Mouse (Mus musculus) thymus, postnatal 36 days (tissue): ENCODE measurements around the gene Chd2.

Source experiments
- DNase-seq, 2 experiments: peaks; one replicate each; pipeline ENCODE4 v3.0.0; 2022; ENCODE audit warnings: mixed read lengths in 2 of 2

Gene Chd2

DNA sequence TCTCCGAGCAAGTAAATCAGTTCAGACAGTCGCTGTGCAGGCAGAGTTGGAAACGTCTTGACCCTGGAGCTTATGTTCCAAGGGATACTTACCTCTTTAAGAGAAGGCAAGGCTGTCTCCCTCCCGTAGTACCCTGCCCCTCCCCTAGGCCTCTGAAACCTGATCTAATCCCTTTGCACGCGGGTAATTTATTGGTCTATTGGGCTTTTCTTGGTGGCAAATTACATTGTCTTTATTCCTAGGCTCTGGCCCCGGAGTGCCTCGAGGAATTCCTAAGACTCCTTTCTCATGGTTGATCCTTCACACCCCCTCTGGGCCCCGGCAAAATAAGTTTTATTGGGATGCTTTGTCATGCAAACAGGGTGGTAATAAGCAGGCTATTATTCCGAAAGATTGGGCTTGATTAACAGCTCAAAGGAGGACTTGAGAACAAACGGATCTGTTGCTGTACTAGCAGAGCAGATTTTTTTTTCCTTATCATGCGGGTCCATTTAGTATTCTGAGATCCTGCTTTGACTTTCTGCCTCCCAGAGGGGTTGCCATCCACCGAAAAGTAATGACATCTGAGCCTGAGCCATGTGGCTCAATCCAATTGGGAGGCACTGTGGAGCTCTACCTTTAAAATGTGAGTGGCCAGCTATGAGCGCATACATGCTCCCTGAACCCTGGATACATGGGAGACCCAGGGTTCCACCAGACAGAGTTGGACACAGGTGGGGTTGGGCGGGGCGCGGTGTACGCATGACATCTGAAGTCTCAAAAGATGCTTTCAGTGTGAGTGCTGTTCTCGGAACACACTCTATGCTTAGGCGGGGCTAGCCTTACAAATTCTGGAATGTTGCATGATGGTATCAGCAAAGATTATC is 141.3 kb downstream of the Chd2 start:
- DNase-seq, result no peak

DNA sequence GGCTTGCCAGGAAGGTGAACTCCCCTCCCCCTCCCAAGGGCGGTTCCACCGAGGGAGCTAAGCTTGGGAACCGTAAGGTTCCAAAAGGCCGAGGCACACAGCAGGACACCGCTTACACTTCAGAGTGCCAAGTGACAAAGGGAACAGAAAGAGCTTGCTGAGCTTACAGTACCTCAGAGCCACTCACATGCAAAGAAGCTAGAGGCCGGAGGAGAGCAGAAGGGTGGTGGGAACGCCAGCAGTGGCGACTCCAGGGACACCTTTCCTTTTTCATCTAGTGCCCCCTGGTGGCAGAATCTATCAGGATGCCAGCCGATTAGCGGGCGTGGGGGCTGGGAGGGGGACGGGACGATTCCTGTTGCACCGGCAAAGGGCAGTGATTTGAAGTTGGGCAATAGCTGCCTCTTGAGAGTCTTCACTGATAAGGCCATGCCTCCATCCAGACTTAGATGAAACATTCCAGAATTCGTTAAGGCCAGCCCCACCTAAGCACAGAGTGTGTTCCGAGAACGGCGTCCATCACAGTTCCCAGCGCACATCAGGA is 142.1 kb downstream of the Chd2 start:
- DNase-seq, result peak in 1 of 2 experiments; percentile 39

DNA sequence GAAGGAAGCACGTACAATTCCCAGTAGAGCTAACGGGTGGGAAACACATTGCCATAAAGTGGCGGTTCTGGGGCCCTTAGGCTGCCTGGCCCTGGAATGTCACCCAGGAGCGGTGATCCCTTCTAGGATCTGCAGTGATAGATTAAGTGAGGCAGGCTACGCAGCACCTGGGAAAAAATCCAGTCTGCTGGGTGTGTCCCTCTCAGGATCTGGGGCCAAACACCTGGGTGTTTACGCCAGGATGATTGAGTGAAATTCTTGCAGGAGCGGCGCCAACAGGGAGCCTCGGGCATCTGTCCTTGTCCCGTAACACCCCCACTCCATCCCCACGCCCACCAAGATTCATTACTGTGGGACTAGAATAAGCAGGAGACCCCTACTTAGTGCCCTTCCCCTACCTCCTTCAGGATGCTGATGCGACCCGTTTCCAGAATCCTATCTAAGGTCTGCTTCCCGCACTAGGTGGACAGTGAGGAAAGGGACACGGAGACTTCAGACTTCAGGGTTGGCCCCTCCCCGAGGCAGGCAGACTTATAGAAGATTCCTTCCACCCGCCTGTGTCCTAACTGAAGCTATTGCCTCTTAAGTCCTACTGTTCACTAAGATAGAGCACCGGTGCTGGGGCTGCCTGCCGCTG is 142.7 kb downstream of the Chd2 start:
- DNase-seq, result no peak

DNA sequence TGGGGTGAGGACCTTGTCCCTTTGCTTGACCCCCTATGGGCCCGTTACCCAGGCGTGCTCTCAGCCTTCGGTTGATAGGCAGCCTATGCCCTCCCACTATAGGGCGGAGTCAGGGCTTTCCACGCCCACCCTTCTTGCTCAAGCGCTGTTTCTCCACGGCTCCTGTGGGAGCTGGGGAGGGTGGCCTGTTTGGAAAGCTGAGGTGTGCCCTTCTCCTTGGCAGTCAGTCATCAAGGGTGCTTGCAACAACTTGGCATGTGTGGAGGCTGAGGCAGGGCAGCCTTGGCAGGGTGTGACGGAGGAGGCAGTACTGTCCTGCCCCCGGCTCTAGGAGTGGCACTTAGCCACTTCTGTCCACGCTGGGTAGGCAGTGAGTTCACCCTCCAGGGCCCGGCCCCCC is 143.3 kb downstream of the Chd2 start:
- DNase-seq, result peak; percentile 23 to 29

DNA sequence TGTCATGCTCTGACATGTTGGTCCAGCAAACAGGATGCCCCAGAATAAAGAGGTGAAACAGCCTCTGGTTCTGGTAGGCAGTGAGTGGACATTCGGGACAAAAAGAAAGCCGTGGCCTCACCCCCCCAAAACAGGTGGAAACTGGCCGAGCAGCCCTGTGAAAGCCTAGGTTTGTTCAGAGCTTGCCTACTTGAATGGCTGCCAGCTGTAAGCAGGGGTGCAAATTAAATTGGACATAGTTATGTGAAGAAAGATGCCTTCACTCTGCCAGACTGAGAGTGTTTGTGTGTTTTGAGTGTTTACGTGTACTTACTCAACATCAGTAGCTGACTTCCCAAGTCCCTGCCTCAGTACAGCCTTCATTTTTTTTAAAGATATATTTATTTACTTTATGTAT is 147.6 kb downstream of the Chd2 start:
- no peak for DNase-seq

DNA sequence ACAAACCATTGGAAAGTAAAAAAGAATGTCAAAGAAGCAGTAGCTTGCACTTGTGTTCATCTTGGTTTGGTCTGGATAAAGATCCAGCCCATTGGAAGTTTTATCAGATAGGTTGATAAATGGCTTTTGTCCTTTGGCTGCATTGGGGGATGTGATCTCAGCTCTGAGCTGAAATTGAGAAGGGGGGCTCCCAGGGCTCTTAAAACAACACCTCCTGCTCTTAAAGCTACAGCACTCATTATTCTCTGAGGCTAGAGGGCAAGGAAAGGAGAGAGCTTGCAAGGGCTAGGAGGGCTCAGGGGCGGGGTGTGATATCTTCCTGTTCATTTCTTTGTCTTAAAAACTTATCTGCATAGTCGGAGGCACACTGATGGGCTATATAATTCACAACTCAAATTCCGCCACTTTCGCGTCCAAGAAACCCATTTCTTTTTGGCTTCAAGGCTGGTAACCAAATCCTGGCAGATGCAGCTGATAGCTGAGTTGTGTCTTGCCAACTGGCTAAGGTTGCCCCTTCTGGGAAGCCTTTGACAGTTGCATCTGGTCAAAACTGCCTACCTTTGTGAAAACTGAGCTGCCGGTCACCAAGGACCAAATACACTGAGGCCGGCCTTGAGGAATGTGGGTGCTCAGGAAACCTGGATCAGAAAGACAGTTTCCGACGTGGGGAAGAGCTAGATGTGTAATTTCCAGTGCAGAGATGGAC is 148.2 kb downstream of the Chd2 start:
- DNase-seq, result no peak

DNA sequence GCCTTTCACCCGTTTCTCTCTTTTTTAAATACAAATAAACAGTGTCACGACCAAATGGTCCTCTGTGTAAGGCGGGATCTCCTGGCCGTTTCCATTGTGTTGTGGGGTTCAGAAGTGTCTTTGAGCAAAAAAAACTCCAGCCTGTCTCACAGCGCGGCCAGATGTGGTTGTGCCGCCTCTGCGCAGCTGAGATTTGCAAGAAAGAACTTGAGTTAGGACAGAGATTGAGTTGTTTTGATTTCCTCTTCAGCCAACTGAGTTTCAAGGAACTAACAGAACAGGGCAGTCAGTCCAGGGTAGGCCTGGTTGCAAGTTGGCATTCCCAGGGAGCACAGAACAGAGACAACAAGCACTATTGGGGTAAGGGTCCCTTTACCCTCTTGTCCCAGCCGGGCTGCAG is 149.3 kb downstream of the Chd2 start:
- no peak for DNase-seq

DNA sequence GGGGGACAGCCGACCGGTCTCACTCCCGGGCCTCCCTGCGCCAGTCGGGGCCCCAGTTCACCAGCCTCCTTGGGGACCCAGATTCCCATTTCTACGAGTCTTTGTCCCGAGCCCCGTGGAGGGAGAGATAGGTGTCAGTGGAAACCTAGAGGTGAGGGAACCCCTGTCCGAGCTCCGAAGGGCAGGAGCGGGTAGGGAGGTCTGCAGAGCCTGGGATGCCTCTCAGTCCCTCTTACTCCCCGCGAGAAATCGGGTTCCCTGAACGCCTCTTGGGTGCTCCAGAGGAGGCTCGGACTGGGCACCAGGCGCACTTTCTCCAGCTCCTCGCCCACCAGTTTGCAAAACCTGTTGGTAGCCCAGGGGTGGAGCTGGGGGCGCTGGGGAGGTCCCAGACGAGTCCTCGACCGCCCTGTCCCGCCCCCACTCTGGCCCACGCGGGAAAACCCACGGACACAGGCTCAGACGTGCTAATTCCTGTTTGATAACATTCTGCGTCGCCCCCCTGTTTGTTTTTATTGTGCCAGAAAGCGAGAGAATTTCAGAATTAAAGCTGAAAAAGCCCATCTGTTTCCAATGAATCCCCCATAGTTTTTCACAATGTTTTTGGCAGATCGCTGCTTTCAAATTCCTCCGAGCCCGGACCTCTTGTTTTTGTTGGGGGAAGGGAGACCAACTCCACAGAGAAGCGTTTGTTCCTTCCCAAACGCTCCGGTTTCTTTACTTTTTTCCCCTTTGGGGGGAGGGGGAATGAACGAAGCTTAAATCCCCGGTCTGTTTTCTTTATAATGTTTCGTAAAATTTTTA is 149.9 kb downstream of the Chd2 start:
- no peak for DNase-seq

DNA sequence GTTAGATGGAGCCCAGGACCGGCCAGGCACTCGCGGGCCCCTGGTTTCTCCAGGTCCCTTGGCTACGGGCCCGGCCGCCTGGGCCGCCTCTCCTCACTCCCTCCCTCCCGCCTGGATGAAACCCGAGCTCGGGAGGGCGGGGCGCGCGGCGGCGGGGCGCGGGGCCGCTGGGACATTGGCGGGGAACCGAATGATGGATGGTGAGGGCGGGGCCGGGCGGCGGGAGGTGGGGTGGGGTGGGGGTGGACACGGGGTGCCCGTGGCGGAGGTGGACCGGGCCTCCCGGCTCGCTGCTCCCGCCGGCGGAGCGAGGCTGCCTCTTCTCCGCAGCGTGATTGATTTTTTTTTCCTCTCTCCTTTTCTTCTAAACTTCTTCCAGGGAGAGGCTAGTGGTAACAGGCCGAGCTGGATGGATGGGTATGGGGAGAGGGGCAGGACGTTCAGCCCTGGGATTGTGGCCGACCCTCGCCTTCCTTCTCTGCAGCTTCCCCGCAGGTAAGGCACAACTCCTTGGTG is 150.6 kb downstream of the Chd2 start:
- no peak for DNase-seq

DNA sequence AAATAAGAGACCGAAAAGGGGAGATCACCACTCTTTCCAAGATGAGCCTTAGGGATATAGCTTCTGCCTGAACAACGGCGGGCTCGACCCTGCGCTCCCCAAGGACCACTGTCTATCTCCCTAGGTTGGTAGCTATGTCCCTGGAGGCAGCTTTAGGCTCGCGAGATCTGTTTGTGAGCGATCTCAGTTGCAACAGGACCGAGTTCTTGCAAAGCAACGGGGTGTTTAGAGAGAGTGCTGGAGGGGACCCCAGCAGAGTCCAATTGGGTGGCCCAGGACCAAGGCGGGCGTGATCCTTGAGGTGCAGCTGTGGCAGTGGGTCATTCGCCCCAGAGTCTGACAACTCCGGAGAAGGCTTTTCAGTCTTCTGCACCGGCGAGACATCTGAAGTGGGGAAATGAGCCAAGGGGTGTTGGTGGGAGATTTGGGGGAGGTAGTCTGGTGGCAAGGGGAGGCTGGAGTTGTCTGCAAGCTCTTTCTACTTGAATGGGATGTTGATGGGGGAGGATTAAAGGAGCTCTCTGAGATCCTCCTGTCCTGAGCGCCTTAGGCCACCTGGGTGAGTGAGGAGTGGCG is 151.1 kb downstream of the Chd2 start:
- DNase-seq, result no peak

DNA sequence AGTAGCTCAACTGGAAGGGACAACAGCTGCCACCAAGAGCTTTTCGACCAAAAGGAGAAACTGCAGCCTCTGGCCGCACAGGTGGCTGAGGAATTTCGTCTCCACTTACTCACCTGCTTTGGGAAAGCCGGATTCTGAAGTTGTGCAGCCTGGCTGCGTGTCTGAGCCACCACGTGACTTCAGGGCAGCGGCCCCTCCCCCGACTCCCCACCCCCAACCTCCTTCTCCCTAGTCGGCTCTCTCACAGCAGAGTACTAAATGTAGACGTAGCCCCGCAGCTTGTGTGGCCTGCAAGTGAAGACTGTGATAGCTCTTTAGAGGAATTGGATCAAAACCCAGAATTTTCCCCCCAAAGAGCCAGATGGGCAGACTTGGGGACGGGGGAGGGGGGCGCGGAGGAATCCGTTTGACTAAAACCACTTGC is 151.7 kb downstream of the Chd2 start:
- DNase-seq, result no peak

DNA sequence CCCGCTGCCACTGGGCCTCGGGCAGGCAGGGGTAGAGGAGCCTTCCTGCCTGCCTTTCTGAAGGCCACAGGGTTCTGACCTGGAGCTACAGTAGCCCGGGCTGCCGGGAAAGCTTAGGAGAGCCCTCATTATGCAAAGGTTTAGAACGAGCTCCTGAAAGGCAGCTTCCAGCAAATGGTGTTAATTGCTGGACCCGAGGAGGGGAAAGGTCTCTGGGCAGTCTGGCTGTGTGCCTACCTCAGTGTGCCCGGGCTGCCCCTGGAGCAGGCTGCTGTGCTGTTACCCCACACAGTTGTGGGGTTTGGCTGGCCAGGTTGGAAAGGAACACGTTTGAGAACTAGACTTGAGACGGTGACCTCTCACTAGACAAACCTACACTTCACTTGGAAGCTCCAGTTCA is 152.2 kb downstream of the Chd2 start:
- no peak for DNase-seq

DNA sequence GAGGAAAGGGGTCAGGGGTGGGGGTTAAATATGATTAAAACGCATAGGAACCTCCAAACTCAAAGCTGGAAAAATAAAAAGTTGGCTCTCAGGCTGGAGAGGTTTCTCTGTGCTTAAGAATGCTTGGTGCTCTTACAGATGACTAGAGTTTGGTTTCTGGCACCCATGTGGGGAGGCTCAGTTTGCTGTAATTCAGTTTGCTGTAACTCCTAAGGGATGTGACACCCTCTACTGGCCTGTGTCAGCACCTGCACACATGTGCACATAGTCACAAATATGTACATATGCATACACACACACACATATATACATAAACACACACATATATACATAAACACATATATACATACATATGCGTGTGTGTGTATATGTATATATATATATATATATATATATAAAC is 152.8 kb downstream of the Chd2 start:
- DNase-seq, result no peak

DNA sequence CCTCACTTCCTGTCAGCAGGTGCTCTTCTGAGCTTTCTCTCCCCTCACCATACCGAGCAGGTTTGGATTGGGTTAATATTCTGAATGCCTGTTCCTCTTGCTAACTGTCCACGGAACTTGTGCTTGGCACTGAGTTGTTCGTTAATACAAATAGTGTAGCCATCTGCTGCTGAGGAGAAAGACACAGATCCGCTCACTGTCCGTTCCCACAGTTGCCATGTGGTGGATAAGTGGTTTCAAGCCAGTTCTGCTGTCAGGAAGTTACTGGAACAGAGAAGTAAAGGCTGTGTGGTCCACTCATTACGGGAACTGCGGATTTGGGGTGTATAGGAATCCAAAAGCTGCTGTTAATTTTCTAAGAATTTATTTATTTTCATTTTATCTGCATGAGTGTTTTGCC is 158.8 kb downstream of the Chd2 start:
- no peak for DNase-seq

DNA sequence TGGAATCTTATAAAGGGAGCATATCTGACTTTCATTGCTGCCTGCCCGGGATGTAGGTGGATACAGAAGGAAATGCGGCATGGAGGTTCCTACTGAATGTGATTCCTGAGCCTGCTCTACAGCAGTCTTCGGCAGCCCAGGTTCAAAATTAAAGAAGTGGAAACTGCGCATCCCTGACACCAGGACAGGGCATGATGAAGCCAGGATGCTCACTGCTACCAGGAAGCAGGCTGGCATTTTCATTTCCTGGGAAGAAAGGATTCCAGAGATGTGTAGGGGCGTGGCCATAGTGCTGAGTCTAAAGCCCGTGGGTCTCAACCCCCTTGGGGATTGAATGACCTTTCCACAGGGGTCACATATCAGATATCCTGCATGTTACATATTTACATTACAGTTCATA is 163.6 kb downstream of the Chd2 start:
- no peak for DNase-seq

DNA sequence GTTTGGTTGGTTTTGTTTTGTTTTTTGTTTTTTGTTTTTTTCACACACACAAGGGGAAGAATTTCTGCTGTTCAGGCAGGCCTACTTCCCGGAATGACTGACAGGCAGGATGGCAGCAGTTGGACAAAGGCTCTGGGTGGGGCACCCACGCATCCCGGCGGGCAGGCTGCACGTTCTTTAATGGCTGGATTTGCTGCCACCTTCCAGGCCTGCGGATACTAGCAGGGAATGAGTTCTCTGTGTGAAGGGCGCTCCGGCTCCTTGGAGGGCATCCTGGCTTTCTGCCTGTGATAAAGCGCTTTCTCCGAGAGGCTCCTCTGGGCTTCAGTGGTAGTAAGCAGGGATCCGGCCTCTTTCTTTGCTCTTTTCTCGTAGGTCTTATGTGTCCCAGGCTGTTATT is 164.3 kb downstream of the Chd2 start:
- no peak for DNase-seq
